Mouse (Mus musculus): ENCODE results near the gene A430078G23Rik. TPM values are rescaled to one million over a fixed set of nuclear protein-coding genes. Genes with fewer than 3 reads are reported as not detected.
"Not testable (repeated sequence)": the region's sequence is repeated elsewhere in the genome, so short reads cannot be mapped to it uniquely, and the experiment has no call there.

The A430078G23Rik gene
- polyA plus RNA-seq (2012; fragmentation: generic; extraction: Trizol) = not detected

DNA sequence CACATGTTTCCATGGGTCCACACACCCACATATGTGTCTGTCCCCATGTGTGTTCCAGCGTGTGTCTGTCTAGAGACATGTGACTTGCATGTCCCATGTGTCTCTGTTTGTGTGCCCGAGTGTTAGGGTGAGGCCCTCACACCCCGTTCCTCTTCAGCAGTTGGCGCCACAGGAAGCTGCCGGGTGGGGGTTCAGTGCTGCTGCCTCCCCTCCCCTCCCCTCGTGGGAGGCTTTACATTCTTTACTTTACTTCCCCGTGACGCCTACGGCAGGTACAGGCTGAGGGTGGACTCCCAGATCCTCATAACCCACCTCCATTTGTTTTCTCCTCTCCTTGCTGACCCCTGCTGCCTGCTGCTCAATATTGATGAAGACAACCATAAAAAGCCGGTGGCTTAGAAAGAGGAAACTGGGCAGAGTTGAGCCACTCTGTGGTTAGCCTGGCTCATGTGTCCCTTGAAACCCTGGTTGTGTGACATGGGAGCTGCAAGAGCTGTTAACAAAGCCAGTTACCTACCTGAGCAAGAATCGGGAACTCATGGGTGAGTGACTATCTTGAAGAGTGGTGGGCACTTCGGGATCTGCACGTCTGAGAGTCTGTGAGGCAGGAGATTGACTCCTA lies at the start of gene A430078G23Rik:
TSS of gene A430078G23Rik (plus strand) at position 227 of the 622 bp plus-strand sequence.
- TF ChIP-seq CEBPB (IDR thresholded peaks at IDR 0.05; ENCODE audit: insufficient read depth, poor library complexity, severe bottlenecking) = no peak
- H3ac ChIP-seq (ENCODE audit: control insufficient read depth, insufficient read length) = no peak within 1 kb of the TSS
- H3K27me3 ChIP-seq (ENCODE audit: control insufficient read depth, insufficient read depth, insufficient read length) = peaks cover 8% of the 10 kb centered on the region
- no peak within 1 kb of the TSS for H3K4me2 ChIP-seq (ENCODE audit: low read depth)
- H3K79me2 ChIP-seq (ENCODE audit: control insufficient read depth, insufficient read depth) = no peaks in the 10 kb centered on the region
- H3K36me3 ChIP-seq (ENCODE audit: control insufficient read depth, insufficient read depth) = no peaks in the 10 kb centered on the region
- H3K4me3 ChIP-seq = no peak within 1 kb of the TSS

DNA sequence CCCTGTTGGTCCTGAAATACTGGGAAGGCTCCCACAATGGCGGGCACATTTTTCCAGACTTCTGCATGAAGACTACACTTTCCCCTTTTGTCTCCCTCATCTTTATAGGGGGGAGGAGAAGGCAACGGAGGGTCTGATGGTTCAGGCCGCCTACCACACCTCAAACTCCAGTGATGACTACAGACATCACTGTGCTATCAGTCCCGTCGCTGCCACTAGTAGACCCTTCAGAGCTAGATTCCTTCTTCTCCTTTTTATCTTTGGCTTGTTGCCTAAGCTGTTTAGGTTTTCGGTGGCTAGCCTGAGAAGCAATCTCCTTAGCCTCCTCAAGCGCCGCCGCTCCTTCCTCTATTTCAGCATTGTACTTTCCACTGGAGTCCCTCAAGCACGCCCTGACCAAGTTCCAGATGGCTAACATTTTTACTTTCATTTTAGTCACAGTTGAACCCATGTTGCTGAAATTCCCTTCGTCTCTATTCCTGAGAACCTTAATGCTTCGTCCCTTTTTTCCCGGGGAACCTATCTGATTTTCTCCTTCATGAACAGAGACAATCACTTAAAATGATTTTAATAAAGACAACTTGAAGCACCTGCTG lies 44.9 kb upstream of the A430078G23Rik start:
- not testable (repeated sequence) for H3K27me3 ChIP-seq (ENCODE audit: control insufficient read depth, insufficient read depth, insufficient read length); H3K4me3 ChIP-seq; H3ac ChIP-seq (ENCODE audit: control insufficient read depth, insufficient read length)

DNA sequence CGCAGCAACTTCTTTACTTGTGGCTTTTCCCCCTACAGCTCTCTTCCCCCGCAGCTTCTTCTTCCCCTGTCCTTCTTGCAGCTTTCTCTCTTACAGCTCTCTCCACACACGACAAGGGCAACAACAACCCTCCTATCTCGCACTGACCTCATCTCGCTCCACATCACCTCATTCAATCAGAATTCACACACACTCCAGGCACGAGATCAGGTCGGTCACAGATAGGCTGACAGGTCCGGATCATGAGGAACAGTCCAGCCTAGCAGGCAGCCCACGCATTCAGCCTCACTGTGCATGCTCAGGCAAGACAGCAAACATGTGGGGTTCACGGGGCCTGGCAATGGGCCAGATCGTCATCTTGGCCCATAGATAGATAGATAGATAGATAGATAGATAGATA lies 43.6 kb upstream of the A430078G23Rik start:
- Histone ChIP-seq H3K4me2 (ENCODE audit: low read depth) (no peak overlapping the region), H3K36me3 (ENCODE audit: control insufficient read depth, insufficient read depth) (no peaks in the 10 kb centered on the region), H3K79me2 (ENCODE audit: control insufficient read depth, insufficient read depth) (no peaks in the 10 kb centered on the region), H3K27me3 (ENCODE audit: control insufficient read depth, insufficient read depth, insufficient read length) (no peaks in the 10 kb centered on the region), H3ac (ENCODE audit: control insufficient read depth, insufficient read length) (no peak overlapping the region), H3K4me3 (no peak overlapping the region)
- TF ChIP-seq TCF3 (IDR thresholded peaks at IDR 0.05; ENCODE audit: insufficient read length, low read depth) (no peak), USF1 (IDR thresholded peaks at IDR 0.05; ENCODE audit: low read depth) (no peak), TCF12 (IDR thresholded peaks at IDR 0.05; ENCODE audit: insufficient read depth, poor library complexity, severe bottlenecking) (no peak), MAX (IDR thresholded peaks at IDR 0.05; ENCODE audit: low read depth) (no peak), CEBPB (IDR thresholded peaks at IDR 0.05; ENCODE audit: insufficient read depth, poor library complexity, severe bottlenecking) (no peak), REST (IDR thresholded peaks at IDR 0.05; ENCODE audit: insufficient read depth, insufficient read length) (no peak), E2F4 (IDR thresholded peaks at IDR 0.05; ENCODE audit: insufficient read depth) (no peak), MYOD1 (IDR thresholded peaks at IDR 0.05; ENCODE audit: control insufficient read depth in 1 of 3, insufficient read length in 2 of 3, low read depth in 2 of 3) (no peak), MYOG (IDR thresholded peaks at IDR 0.05; ENCODE audit: control insufficient read depth in 1 of 3, insufficient read depth in 1 of 3, insufficient read length in 2 of 3, low read depth in 2 of 3) (no peak), POLR2AphosphoS2 (IDR thresholded peaks at IDR 0.05; ENCODE audit: insufficient read length, low read depth) (no peak), SRF (IDR thresholded peaks at IDR 0.05; ENCODE audit: control insufficient read depth, insufficient read length, low read depth) (no peak), POLR2A (IDR thresholded peaks at IDR 0.05; ENCODE audit: insufficient read length, low read depth) (no peak)

More for the DNA sequence above, 44.9 kb upstream of the A430078G23Rik start:
- not testable (repeated sequence) for H3K36me3 ChIP-seq (ENCODE audit: control insufficient read depth, insufficient read depth); H3K4me2 ChIP-seq (ENCODE audit: low read depth); H3K79me2 ChIP-seq (ENCODE audit: control insufficient read depth, insufficient read depth)

DNA sequence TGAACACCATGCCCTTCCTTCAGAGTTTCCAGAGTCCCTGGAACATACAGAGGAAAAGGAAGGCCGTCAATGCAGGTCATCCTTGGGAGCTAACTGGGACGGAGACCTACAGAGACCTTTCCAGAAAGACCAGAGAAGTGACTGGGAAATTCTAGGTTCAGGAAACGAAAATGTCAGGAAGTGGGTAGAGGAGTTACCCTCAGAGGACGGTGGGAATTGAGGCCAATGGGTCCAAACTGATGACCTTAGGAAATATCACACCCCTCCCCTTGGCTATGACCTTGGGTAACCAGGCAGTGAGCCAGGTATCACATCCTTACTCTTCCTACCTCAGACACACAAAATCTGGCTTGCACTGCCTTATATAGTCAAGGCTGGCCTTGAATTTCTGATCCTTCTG lies 41.7 kb upstream of the A430078G23Rik start:
- Histone ChIP-seq H3K4me3 (no peak overlapping the region), H3ac (ENCODE audit: control insufficient read depth, insufficient read length) (no peak overlapping the region), H3K36me3 (ENCODE audit: control insufficient read depth, insufficient read depth) (no peaks in the 10 kb centered on the region), H3K27me3 (ENCODE audit: control insufficient read depth, insufficient read depth, insufficient read length) (no peaks in the 10 kb centered on the region), H3K4me2 (ENCODE audit: low read depth) (no peak overlapping the region), H3K79me2 (ENCODE audit: control insufficient read depth, insufficient read depth) (no peaks in the 10 kb centered on the region)
- TF ChIP-seq MYOG (IDR thresholded peaks at IDR 0.05; ENCODE audit: control insufficient read depth in 1 of 3, insufficient read depth in 1 of 3, insufficient read length in 2 of 3, low read depth in 2 of 3) (no peak), REST (IDR thresholded peaks at IDR 0.05; ENCODE audit: insufficient read depth, insufficient read length) (no peak), E2F4 (IDR thresholded peaks at IDR 0.05; ENCODE audit: insufficient read depth) (no peak), TCF3 (IDR thresholded peaks at IDR 0.05; ENCODE audit: insufficient read length, low read depth) (no peak), USF1 (IDR thresholded peaks at IDR 0.05; ENCODE audit: low read depth) (no peak), SRF (IDR thresholded peaks at IDR 0.05; ENCODE audit: control insufficient read depth, insufficient read length, low read depth) (no peak), TCF12 (IDR thresholded peaks at IDR 0.05; ENCODE audit: insufficient read depth, poor library complexity, severe bottlenecking) (no peak), POLR2A (IDR thresholded peaks at IDR 0.05; ENCODE audit: insufficient read length, low read depth) (no peak), MAX (IDR thresholded peaks at IDR 0.05; ENCODE audit: low read depth) (no peak), MYOD1 (IDR thresholded peaks at IDR 0.05; ENCODE audit: control insufficient read depth in 1 of 3, insufficient read length in 2 of 3, low read depth in 2 of 3) (no peak), POLR2AphosphoS2 (IDR thresholded peaks at IDR 0.05; ENCODE audit: insufficient read length, low read depth) (no peak), CEBPB (IDR thresholded peaks at IDR 0.05; ENCODE audit: insufficient read depth, poor library complexity, severe bottlenecking) (no peak)

DNA sequence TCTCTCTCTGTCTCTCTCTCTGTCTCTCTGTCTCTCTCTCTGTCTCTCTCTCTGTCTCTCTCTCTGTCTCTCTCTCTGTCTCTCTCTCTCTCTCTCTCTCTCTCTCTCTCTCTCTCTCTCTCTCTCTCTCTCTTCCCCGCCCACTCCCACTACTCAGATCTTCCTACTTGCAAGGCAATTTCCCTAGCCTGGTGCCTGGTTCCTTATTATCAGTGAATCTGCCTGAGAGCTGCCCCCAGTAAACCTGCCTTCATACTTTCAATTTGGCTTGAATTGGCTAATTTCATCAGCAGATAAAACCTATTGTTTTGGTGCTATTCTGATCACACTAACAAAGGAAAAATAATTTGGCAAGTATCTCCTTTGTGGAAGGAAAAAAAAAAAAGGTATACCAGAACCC lies 39.8 kb upstream of the A430078G23Rik start:
- H3K36me3 ChIP-seq (ENCODE audit: control insufficient read depth, insufficient read depth); H3K4me2 ChIP-seq (ENCODE audit: low read depth); H3ac ChIP-seq (ENCODE audit: control insufficient read depth, insufficient read length); H3K4me3 ChIP-seq; H3K27me3 ChIP-seq (ENCODE audit: control insufficient read depth, insufficient read depth, insufficient read length); H3K79me2 ChIP-seq (ENCODE audit: control insufficient read depth, insufficient read depth): not testable (repeated sequence)

Measured in myocyte (in vitro differentiated cells).